Mouse (Mus musculus) G1E (cell line): ENCODE measurements around the gene Pvr. TPM values are rescaled to one million over a fixed set of nuclear protein-coding genes. Genes with fewer than 3 reads are reported as not detected.

Source experiments
- ATAC-seq: 2 replicates; pipeline ENCODE4 v1.8.0; 2016; ENCODE audit warnings: mild to moderate bottlenecking; ENCODE audit not compliant: insufficient number of reproducible peaks, poor library complexity, low FRiP score, severe bottlenecking; ENCODE audit errors: extremely low read depth
- DNase-seq: peaks from one replicate; pipeline ENCODE4 v3.0.0; 2012; ENCODE audit warnings: low spot score
- H3K27me3 ChIP-seq: 2 replicates; pipeline ENCODE4 v1.6.1; 2012; ENCODE audit warnings: mild to moderate bottlenecking, low read length, inconsistent platforms; ENCODE audit not compliant: insufficient read depth
- H3K36me3 ChIP-seq: replicated peaks from 2 replicates; pipeline ENCODE3; 2012; ENCODE audit warnings: mild to moderate bottlenecking, inconsistent platforms
- H3K4me1 ChIP-seq: 2 replicates; pipeline ENCODE4 v1.6.1; 2012; ENCODE audit warnings: low read depth, low read length, inconsistent platforms, mixed read lengths; ENCODE audit not compliant: insufficient read depth
- H3K4me3 ChIP-seq: 2 replicates; pipeline ENCODE4 v1.5.1; 2012; ENCODE audit warnings: low read depth, mild to moderate bottlenecking, inconsistent platforms, low read length, moderate library complexity, mixed read lengths
- H3K9me3 ChIP-seq: replicated peaks from 2 replicates; pipeline ENCODE4 v1.6.1; 2012; ENCODE audit warnings: inconsistent platforms
- CTCF ChIP-seq: IDR thresholded peaks from 2 replicates; pipeline ENCODE4 v1.5.1; 2012; ENCODE audit warnings: low read depth, low read length, inconsistent platforms, mixed read lengths
- GATA1 ChIP-seq: IDR thresholded peaks from 2 replicates; pipeline ENCODE4 v1.6.1; 2012; ENCODE audit warnings: borderline replicate concordance, low read length, inconsistent platforms, mixed read lengths
- GATA2 ChIP-seq: IDR thresholded peaks from 2 replicates; pipeline ENCODE4 v1.6.1; 2012; ENCODE audit warnings: low read depth, low read length, inconsistent platforms, borderline replicate concordance
- POLR2AphosphoS5 ChIP-seq: IDR thresholded peaks from 2 replicates; pipeline ENCODE4 v1.6.1; 2012; ENCODE audit warnings: low read depth, low read length, inconsistent platforms; ENCODE audit not compliant: insufficient replicate concordance
- TAL1 ChIP-seq: conservative IDR thresholded peaks from 2 replicates; pipeline ENCODE4 v1.6.1; 2012; ENCODE audit warnings: low read depth, low read length, inconsistent platforms, mixed read lengths
- polyA plus RNA-seq: library from polyadenylated mRNA; stranded (reverse); fragments of >175 nt; gene quantifications from 2 replicates; pipeline ENCODE4 v1.2.3, GENCODE M21; 2012
- total RNA-seq, 2 experiments: library from RNA; stranded (forward) in 1 of 2; stranded (reverse) in 1 of 2; fragments of 200-1000 nt in 1 of 2; fragments of >200 nt in 1 of 2; fragmentation: Nextera tagmentation in 1 of 2; gene quantifications; 2 replicates each; pipeline ENCODE4 v1.2.3; 2014 to 2017

The Pvr gene
- total and polyA plus RNA-seq, 3 experiments, result 0.33 TPM; not detected in 2

DNA sequence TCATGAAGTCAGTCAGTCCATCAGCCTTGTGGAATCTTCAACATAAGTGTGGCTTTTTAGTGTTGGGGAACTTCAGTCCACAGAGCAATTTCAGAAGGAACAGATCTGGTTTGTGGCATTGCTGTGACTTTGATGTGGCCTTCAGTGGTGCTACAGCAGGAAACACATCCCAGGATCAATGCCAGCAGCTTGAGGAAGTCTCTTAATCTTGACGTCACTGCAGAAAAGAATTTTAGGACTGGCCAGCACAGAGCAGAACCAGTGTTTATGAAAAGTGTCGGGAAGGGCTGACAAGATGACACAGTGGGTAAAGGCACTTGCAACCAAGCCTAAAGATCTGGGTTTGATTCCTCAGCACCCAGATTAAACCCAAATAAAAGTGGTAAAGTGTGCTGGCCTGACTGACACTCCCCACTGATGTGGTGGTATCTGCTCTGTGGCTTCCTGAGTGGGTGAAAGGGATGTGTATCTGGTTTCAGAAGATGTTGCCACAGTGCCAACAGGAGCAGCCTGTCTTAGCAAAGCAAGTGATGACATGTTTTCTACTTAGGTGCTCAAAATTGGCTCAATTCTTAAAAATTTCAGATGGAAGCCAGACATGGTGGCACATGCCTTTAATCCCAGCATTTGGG is 6.0 kb upstream of the Pvr start:
- ATAC-seq, result no peak
- TF ChIP-seq GATA2 (no peak), POLR2AphosphoS5 (no peak), TAL1 (no peak), GATA1 (no peak), CTCF (no peak)
- H3K36me3 ChIP-seq, result no peaks in the 10 kb centered on the region
- H3K9me3 ChIP-seq, result no peaks in the 10 kb centered on the region
- DNase-seq, result no peak
- H3K4me1 ChIP-seq, result no peaks in the 10 kb centered on the region
- no peak overlapping the region for H3K4me3 ChIP-seq
- H3K27me3 ChIP-seq, result no peaks in the 10 kb centered on the region

DNA sequence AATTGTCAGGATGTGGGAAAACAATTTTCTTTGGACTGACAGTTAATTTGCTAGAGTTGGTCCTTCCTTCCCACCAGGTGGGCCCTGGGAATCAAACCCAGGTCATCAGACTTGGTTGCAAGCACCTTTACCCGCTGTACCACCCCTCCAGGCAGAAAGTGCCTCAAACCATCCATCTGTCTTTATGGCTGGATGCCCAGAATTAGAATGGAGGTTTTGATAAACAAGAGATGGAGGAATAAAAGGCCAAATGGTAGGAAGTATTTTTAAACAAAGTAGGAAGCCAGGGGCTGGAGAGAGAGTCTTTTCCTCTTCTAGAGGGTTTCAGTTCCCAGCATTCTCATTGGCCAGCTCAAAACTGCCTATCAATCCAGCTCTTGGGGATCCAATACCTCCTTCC is 4.4 kb upstream of the Pvr start:
- no peak overlapping the region for H3K4me3 ChIP-seq
- no peaks in the 10 kb centered on the region for H3K9me3 ChIP-seq
- DNase-seq (no peak), ATAC-seq (no peak)
- no peaks in the 10 kb centered on the region for H3K36me3 ChIP-seq
- H3K27me3 ChIP-seq, result no peaks in the 10 kb centered on the region; the same call in 1 of the 2 replicates
- H3K4me1 ChIP-seq, result no peaks in the 10 kb centered on the region
- TF ChIP-seq GATA2 (no peak), POLR2AphosphoS5 (no peak), GATA1 (no peak), TAL1 (no peak)

DNA sequence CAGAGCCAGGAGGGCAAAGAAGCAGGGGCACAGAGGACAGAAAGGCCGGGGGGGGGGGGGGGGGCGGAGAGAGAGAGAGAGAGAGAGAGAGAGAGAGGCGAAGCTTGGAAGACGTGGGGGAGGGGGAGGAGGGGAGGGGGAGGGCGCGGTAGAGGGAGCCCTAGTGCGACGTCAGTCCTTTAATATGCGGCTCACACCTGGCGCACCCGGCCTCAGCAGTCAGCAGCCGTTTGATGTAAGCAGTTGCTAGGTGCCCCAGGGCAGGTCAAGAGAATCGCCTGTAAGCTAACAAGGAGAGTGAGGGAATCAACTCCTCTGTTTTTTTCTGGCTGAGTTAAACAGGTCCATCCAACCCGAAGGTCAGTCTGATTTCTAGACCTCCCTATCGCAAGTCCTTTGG is 2.8 kb upstream of the Pvr start:
- no peak overlapping the region for H3K4me3 ChIP-seq
- H3K4me1 ChIP-seq, result no peaks in the 10 kb centered on the region
- DNase-seq (no peak), ATAC-seq (no peak)
- no peaks in the 10 kb centered on the region for H3K36me3 ChIP-seq
- no peaks in the 10 kb centered on the region; the same call in 1 of the 2 replicates for H3K27me3 ChIP-seq
- no peaks in the 10 kb centered on the region for H3K9me3 ChIP-seq
- no peak for TF ChIP-seq POLR2AphosphoS5
- no peak for TF ChIP-seq TAL1
- TF ChIP-seq CTCF, result no peak
- no peak for TF ChIP-seq GATA1
- no peak for TF ChIP-seq GATA2

GRCm38 (mm10) chr7:19923354-19923753 is 2.4 kb upstream of the Pvr start:
- Histone ChIP-seq H3K27me3 (no peaks in the 10 kb centered on the region; the same call in 1 of the 2 replicates), H3K9me3 (no peaks in the 10 kb centered on the region), H3K4me1 (no peaks in the 10 kb centered on the region), H3K4me3 (no peak overlapping the region), H3K36me3 (no peaks in the 10 kb centered on the region)
- ATAC-seq, result no peak
- TF ChIP-seq TAL1, result no peak
- no peak for TF ChIP-seq POLR2AphosphoS5
- no peak for TF ChIP-seq GATA1
- no peak for TF ChIP-seq GATA2
- no peak for TF ChIP-seq CTCF
- no peak for DNase-seq

DNA sequence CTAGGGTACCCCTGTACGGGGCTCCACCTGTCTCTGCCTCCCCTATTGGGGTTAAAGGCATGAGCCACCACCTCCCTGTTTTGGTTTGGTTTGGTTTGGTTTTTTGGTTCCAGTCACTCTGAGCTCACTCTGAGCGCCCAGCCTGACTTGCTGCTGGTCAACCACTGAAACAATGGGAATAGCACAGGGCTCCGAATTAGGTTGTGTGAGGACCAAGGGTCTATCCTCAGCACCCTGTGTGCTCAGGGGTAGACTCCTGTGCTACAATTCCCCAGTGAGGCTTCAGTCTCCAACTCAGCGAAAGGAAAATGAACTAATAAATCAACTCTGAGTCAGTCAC is 824 bp downstream of the Pvr start:
- DNase-seq (no peak), ATAC-seq (no peak)
- Histone ChIP-seq H3K4me3 (no peak overlapping the region), H3K36me3 (no peaks in the 10 kb centered on the region), H3K27me3 (no peaks in the 10 kb centered on the region; the same call in 1 of the 2 replicates), H3K4me1 (no peaks in the 10 kb centered on the region), H3K9me3 (no peaks in the 10 kb centered on the region)
- no peak for TF ChIP-seq POLR2AphosphoS5
- no peak for TF ChIP-seq GATA1
- no peak for TF ChIP-seq TAL1
- no peak for TF ChIP-seq GATA2
- TF ChIP-seq CTCF, result no peak

DNA sequence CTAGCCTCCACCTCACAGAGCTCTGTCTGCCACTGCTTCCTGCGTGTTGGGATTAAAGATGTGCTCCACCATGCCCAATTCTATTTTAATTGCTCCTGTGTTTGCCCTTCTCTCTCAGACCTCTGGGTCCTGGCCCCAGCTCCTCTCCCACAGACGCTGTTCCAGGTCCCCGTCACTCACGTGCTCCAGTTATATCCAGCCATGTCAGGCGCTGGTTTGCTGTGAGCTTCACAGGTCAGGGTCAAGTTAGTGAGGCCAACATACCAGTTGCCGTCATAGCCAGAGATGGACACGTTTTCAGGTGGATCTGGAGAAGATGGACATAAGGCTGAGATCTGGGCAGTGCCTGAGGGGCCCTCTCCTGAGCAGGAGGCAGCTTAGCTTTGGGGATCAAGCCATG is 6.4 kb downstream of the Pvr start:
- Histone ChIP-seq H3K4me3 (no peak overlapping the region), H3K4me1 (no peaks in the 10 kb centered on the region), H3K27me3 (no peaks in the 10 kb centered on the region), H3K9me3 (no peaks in the 10 kb centered on the region), H3K36me3 (no peaks in the 10 kb centered on the region)
- ATAC-seq (no peak), DNase-seq (no peak)
- TF ChIP-seq GATA2 (no peak), TAL1 (no peak), CTCF (no peak), POLR2AphosphoS5 (no peak), GATA1 (no peak)
